Mouse (Mus musculus) lung, adult 2 months (tissue): ENCODE measurements at regions not wholly inside any gene's neighbourhood (a gene's known extent, or its start where the extent isn't known, plus 50 kb on each side); places are given as distances from the start of the nearest gene placed in this dataset.

Source experiments
- DNase-seq: peaks from one replicate; pipeline ENCODE4 v3.0.0; 2022
- H3K4me1 ChIP-seq: fragments of 200-500 bp; 2 replicates; pipeline ENCODE4 v1.6.1; 2011; ENCODE audit warnings: low read length; ENCODE audit not compliant: control insufficient read depth, insufficient read depth
- H3K4me3 ChIP-seq: fragments of 200-500 bp; replicated peaks from 2 replicates; pipeline ENCODE3; 2011; ENCODE audit warnings: low read depth, mild to moderate bottlenecking, control low read depth, low read length; ENCODE audit errors: extremely low read depth
- CTCF ChIP-seq: fragments of 200-500 bp; IDR thresholded peaks from 2 replicates; pipeline ENCODE4 v1.5.1; 2011; ENCODE audit warnings: mild to moderate bottlenecking, low read length, control low read depth; ENCODE audit not compliant: insufficient read depth
- POLR2A ChIP-seq: fragments of 200-500 bp; IDR thresholded peaks from 2 replicates; pipeline ENCODE4 v1.6.1; 2011; ENCODE audit warnings: low read depth, mild to moderate bottlenecking, control low read depth, low read length, borderline replicate concordance; ENCODE audit errors: extremely low read depth
- WGBS: fragments of 180-500 bp; shearing (Covaris S2); methylation state at CpG from one replicate; pipeline ENCODE4 v1.1.7; 2018; 5-methylcytosine and 5-hydroxymethylcytosine counted together

- WGBS, result 79% methylated on average over 8 of the region's 8 CpGs
- Histone ChIP-seq H3K4me3 (no peak overlapping the region), H3K4me1 (no peaks in the 10 kb centered on the region)
- DNase-seq, result no peak
- TF ChIP-seq CTCF (no peak), POLR2A (no peak)
Measured at GRCm38 (mm10) chr16:93418246-93418645, 185.6 kb downstream of the Setd4 start.

DNA sequence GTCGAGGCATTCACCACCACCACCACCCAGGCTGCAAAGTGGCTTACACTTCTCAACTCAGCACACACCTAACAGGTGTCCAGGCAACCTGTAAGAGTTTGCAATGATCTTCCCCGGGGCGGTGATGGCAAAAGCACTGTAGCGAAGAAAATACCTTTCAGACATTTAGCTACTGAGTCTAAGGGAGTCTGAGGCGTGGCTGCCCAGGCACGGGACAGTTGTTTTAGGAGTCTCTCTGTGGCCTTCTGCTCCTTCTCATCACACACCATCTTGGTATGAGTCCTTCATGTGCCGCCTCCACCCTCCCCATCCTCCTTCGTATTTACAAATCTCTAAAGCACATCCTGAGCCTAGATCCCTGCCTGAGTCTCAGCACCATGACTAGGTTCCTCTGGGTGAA lies 186.0 kb downstream of the Setd4 start:
- TF ChIP-seq CTCF, result no peak
- no peak for TF ChIP-seq POLR2A
- 88% methylated on average over 8 of the region's 8 CpGs for WGBS
- H3K4me1 ChIP-seq, result no peaks in the 10 kb centered on the region
- no peak for DNase-seq
- no peak overlapping the region for H3K4me3 ChIP-seq

GRCm38 (mm10) chr16:93392024-93392675 lies 211.7 kb downstream of the Setd4 start:
- TF ChIP-seq POLR2A, result no peak
- TF ChIP-seq CTCF, result no peak
- no peak overlapping the region for H3K4me3 ChIP-seq
- 24% methylated on average over 16 of the region's 16 CpGs for WGBS
- no peak for DNase-seq
- H3K4me1 ChIP-seq, result no peaks in the 10 kb centered on the region

GRCm38 (mm10) chr16:93387578-93388116 lies 216.2 kb downstream of the Setd4 start:
- TF ChIP-seq CTCF (no peak), POLR2A (no peak)
- 66% methylated on average over 11 of the region's 11 CpGs for WGBS

GRCm38 (mm10) chr16:93384039-93384537 lies 219.8 kb downstream of the Setd4 start:
- WGBS, result 38% methylated on average over 8 of the region's 8 CpGs

More at GRCm38 (mm10) chr16:93387578-93388116, 216.2 kb downstream of the Setd4 start:
- Histone ChIP-seq H3K4me3 (no peak overlapping the region), H3K4me1 (no peaks in the 10 kb centered on the region)
- no peak for DNase-seq

GRCm38 (mm10) chr16:93382945-93383344 lies 220.9 kb downstream of the Setd4 start:
- H3K4me1 ChIP-seq, result no peaks in the 10 kb centered on the region
- H3K4me3 ChIP-seq, result no peak overlapping the region
- 35% methylated on average over 3 of the region's 3 CpGs for WGBS
- TF ChIP-seq POLR2A, result no peak
- no peak for TF ChIP-seq CTCF
- no peak for DNase-seq

More at GRCm38 (mm10) chr16:93384039-93384537, 219.8 kb downstream of the Setd4 start:
- TF ChIP-seq POLR2A, result no peak
- TF ChIP-seq CTCF, result no peak
- no peak overlapping the region for H3K4me3 ChIP-seq
- no peaks in the 10 kb centered on the region for H3K4me1 ChIP-seq
- DNase-seq, result no peak

DNA sequence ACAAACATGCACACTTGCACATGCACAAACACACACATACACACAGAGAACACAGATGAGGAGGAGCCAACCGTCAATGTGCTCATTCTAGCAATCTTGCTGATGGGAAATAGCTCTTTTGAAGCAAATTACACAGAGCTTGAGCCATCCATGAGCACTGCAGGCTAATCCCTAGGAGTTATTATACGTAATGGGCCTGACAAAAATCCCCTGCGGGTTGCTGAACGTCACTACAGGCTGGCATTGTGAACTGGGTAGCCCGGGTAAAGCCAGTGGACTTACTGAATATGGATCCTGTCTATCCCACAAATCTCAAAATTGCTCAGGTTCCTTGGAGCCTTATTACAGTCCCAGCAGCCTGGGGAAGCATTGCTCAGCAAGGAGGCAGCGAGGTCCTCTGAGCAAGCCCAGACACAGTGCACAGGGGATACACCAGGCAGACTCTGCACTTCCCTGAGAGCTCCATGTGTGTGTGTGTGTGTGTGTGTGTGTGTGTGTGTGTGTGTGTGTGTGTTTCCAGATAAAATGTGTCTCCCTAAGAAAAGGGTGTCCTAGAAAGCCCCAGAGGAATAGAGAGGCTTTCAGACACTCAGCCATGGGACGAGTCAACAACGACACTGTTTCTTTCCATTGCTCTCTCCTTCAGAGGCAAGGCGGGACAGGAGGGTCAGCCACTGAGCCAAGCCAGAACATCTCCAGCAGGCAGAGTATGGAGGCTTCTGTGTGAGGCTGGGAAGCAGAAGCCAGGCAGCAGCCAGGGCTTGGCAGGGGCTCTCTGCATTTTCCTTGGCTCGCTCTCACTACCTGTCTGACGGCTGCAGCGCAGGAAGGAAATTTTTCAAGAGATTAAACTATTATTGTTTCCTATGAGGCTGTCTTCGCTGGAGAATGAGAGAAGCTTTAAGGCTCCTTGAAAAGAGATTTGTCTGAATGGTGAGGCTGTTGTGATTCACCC lies 222.9 kb downstream of the Setd4 start:
- TF ChIP-seq CTCF, result no peak
- TF ChIP-seq POLR2A, result no peak
- WGBS, result 64% methylated on average over 13 of the region's 13 CpGs
- Histone ChIP-seq H3K4me1 (no peaks in the 10 kb centered on the region), H3K4me3 (no peak overlapping the region)
- no peak for DNase-seq

DNA sequence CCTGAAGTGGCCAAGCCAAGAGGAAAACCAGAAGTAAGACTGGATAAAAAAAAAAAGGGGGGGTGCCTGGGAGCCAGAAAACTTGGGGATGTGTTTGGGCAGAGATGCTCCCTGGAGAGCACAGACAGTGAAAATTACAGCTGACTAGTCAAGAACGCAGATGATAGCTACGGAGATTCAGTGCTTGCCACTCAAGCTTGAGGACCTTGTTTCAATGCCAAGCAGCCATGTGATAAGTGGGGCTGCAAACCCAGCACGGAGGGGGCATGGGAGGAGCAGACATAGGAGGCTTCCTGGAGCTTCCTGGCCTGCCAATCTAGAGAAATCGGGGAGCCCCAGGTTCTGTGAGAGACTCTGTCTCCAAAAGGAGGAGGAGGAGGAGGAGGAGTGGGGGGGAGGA lies 223.7 kb downstream of the Setd4 start:
- DNase-seq, result no peak
- Histone ChIP-seq H3K4me3 (no peak overlapping the region), H3K4me1 (no peaks in the 10 kb centered on the region)
- TF ChIP-seq CTCF, result no peak
- TF ChIP-seq POLR2A, result no peak
- WGBS, result 40% methylated on average over 4 of the region's 4 CpGs

DNA sequence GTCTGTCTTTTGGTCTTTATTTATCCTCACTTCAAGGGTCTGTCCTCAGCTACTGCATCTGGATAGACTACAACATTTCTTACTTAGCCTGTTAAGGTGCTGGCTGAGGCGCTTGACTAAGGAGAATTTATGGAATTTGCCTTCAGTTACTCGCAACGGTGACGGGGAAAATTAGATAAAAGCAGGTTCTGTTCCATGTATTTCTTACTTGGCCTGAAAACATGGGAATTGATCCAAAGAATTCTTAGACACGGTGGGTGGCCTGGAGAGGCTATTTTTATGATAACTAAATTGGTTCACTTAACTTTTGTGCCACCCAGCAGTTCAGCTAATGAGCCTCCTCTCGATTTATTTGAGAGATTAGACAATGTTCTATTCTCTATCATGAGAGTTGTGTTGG lies 224.3 kb downstream of the Setd4 start:
- WGBS, result 54% methylated on average over 6 of the region's 6 CpGs
- no peaks in the 10 kb centered on the region for H3K4me1 ChIP-seq
- no peak for DNase-seq
- H3K4me3 ChIP-seq, result no peak overlapping the region
- no peak for TF ChIP-seq CTCF
- TF ChIP-seq POLR2A, result no peak

DNA sequence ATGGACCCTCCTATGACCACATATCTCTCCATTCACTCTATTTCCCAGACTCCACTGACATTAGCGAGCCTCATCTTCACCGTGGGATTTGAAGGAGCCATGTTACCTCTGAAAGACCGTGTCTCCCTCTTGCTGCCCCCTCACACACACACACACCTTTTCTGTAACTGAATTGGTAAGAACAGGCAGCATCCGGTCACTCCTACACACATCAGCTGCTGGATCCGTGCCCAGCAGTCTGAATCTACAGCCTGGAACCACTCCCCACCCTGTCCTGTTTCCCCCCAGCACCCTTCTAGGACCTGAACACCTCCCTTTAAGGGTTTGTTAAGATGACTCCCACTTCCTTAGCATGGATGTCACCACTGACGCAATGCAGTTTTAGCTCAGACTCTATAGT lies 229.2 kb downstream of the Setd4 start:
- Histone ChIP-seq H3K4me1 (no peaks in the 10 kb centered on the region), H3K4me3 (no peak overlapping the region)
- TF ChIP-seq CTCF (no peak), POLR2A (no peak)
- no peak for DNase-seq
- WGBS, result 49% methylated on average over 6 of the region's 6 CpGs
